Mouse (Mus musculus) heart, adult 8-10 months (tissue): Measurements from ENCODE around the gene Cenpn. TPM values are rescaled to one million over a fixed set of nuclear protein-coding genes. Genes with fewer than 3 reads are reported as not detected.

Experiments used
- total RNA-seq, 4 experiments: library from RNA; stranded (reverse); gene quantifications; 2 replicates each; pipeline ENCODE4 v1.2.4; 2022

The Cenpn gene
- total RNA-seq, 4 experiments from 2014 or later = 0.56 to 0.75 (median 0.63) TPM

Other genes starting within 250 kb of the Cenpn start
- 1 to 10 TPM; 3.4 to 4.4 (median 4.1) TPM for gene Cdyl2, start 188.7 kb upstream of the Cenpn start, total RNA-seq
- gene Cmc2, start 275 bp upstream of the Cenpn start, total RNA-seq = 10 to 100 TPM; 65.4 to 79.4 (median 70.2) TPM
- 10 to 100 TPM; 15.9 to 18.0 (median 17.4) TPM for gene Atmin, start 21.7 kb downstream of the Cenpn start, total RNA-seq
- gene 1700030J22Rik, start 57.2 kb downstream of the Cenpn start, total RNA-seq = under 1 TPM; 0.35 to 0.46 (median 0.39) TPM
- 10 to 100 TPM; 57.7 to 67.7 (median 62.0) TPM for gene Gcsh, start 71.8 kb downstream of the Cenpn start, total RNA-seq
- under 1 TPM in 2 of 4 experiments, not detected in 2; 0.03 to 0.17 TPM for gene Pkd1l2, start 160.7 kb downstream of the Cenpn start, total RNA-seq
- not detected for gene Bco1, start 174.1 kb downstream of the Cenpn start, total RNA-seq
- gene Gan, start 236.4 kb downstream of the Cenpn start, total RNA-seq = 1 to 10 TPM; 4.3 to 5.2 (median 4.8) TPM